Mouse (Mus musculus) C2C12 (cell line): ENCODE results near the gene Sass6. TPM values are rescaled to one million over a fixed set of nuclear protein-coding genes. Genes with fewer than 3 reads are reported as not detected.

Experiments
- H3K27me3 ChIP-seq: one replicate; pipeline ENCODE4 v1.6.1; 2011; ENCODE audit not compliant: control insufficient read depth, insufficient read depth, insufficient read length
- H3K36me3 ChIP-seq: one replicate; pipeline ENCODE4 v1.6.1; 2011; ENCODE audit not compliant: control insufficient read depth, insufficient read depth
- H3K4me3 ChIP-seq: one replicate; pipeline ENCODE4 v1.5.1; 2011; ENCODE audit warnings: mild to moderate bottlenecking, control low read depth; ENCODE audit not compliant: poor library complexity, insufficient read depth, severe bottlenecking
- H3K79me2 ChIP-seq: one replicate; pipeline ENCODE4 v1.6.1; 2011; ENCODE audit not compliant: control insufficient read depth, insufficient read depth
- H3K79me3 ChIP-seq: one replicate; pipeline ENCODE4 v1.6.1; 2011; ENCODE audit warnings: low read depth, control low read depth
- H3ac ChIP-seq: one replicate; pipeline ENCODE3; 2011; ENCODE audit warnings: low read depth; ENCODE audit not compliant: control insufficient read depth, insufficient read length
- CEBPB ChIP-seq: IDR thresholded peaks from one replicate; pipeline ENCODE4 v1.6.1; 2011; ENCODE audit warnings: low read depth, mild to moderate bottlenecking, control low read depth, moderate library complexity
- CTCF ChIP-seq: IDR thresholded peaks from one replicate; pipeline ENCODE4 v1.5.1; 2011; ENCODE audit not compliant: control insufficient read depth, insufficient read depth, insufficient read length
- FOSL1 ChIP-seq: IDR thresholded peaks from one replicate; pipeline ENCODE4 v1.8.0; 2011; ENCODE audit warnings: mild to moderate bottlenecking, low read length; ENCODE audit not compliant: poor library complexity, insufficient read depth, severe bottlenecking
- MAX ChIP-seq: IDR thresholded peaks from one replicate; pipeline ENCODE4 v1.6.1; 2011; ENCODE audit warnings: mild to moderate bottlenecking, control low read depth
- MYOD1 ChIP-seq: IDR thresholded peaks from one replicate; pipeline ENCODE4 v1.6.1; 2011; ENCODE audit warnings: low read depth; ENCODE audit not compliant: control insufficient read depth, insufficient read length
- MYOG ChIP-seq: IDR thresholded peaks from one replicate; pipeline ENCODE4 v1.6.1; 2011; ENCODE audit not compliant: control insufficient read depth, insufficient read length; ENCODE audit errors: extremely low read depth
- USF1 ChIP-seq: IDR thresholded peaks from one replicate; pipeline ENCODE4 v1.6.1; 2011; ENCODE audit warnings: low read depth, mild to moderate bottlenecking, control low read depth, moderate library complexity
- polyA plus RNA-seq: library from polyadenylated mRNA; unstranded; fragments of >200 nt; fragmentation: generic; extraction: Trizol; gene quantifications from one replicate; pipeline ENCODE4 v1.2.1, GENCODE M21; 2012; ENCODE audit warnings: missing spikeins

Sass6 gene
- polyA plus RNA-seq, 1 experiment = 4.1 TPM

- H3K79me3 ChIP-seq = peaks cover 31% of the 10 kb centered on the region
- H3ac ChIP-seq = no peak overlapping the region
- no peak overlapping the region for H3K4me3 ChIP-seq
- H3K27me3 ChIP-seq = no peaks in the 10 kb centered on the region
- H3K79me2 ChIP-seq = peaks cover 62% of the 10 kb centered on the region
- TF ChIP-seq MAX = no peak
- TF ChIP-seq CEBPB = no peak
- no peak for TF ChIP-seq FOSL1
- TF ChIP-seq CTCF = no peak
- no peak for TF ChIP-seq MYOG
- TF ChIP-seq USF1 = no peak
- no peak for TF ChIP-seq MYOD1
- H3K36me3 ChIP-seq = peaks cover 10% of the 10 kb centered on the region
These were observed 6.2 kb downstream of the Sass6 start for GRCm38 (mm10) chr3:116601005-116601404.

GRCm38 (mm10) chr3:116601781-116602180, 7.0 kb downstream of the Sass6 start:
- Histone ChIP-seq H3K36me3 (peaks cover 12% of the 10 kb centered on the region), H3ac (no peak overlapping the region), H3K79me2 (peaks cover 54% of the 10 kb centered on the region), H3K79me3 (peaks cover 27% of the 10 kb centered on the region), H3K27me3 (no peaks in the 10 kb centered on the region), H3K4me3 (no peak overlapping the region)
- no peak for TF ChIP-seq MAX
- TF ChIP-seq USF1 = no peak
- TF ChIP-seq MYOG = no peak
- TF ChIP-seq CTCF = no peak

DNA sequence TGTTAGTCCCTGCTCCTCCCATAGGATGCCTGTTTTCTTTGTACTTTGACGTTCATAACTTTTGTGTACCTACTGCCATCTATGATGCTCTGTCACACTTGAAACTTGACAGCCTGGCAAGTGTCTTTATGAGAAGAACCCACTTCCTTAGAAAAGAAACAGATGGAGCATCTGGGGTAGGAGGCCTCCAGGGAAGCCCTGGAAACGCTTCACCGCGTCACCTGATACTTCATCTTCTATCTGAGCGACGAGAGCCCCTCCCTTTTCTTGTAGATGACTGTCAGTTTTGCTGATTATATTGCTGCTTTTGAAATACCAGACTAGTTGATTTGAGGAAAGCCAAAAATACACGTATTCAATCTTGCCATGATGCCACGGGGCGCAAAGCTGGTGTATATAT, 9.8 kb downstream of the Sass6 start:
- peaks cover 28% of the 10 kb centered on the region for H3K79me2 ChIP-seq
- peaks cover 5% of the 10 kb centered on the region for H3K79me3 ChIP-seq
- no peak for TF ChIP-seq MAX
- TF ChIP-seq MYOG = no peak
- TF ChIP-seq MYOD1 = no peak
- no peak for TF ChIP-seq FOSL1
- TF ChIP-seq USF1 = no peak
- no peak for TF ChIP-seq CTCF
- TF ChIP-seq CEBPB = no peak
- no peaks in the 10 kb centered on the region for H3K27me3 ChIP-seq
- no peak overlapping the region for H3K4me3 ChIP-seq
- peaks cover 25% of the 10 kb centered on the region for H3K36me3 ChIP-seq
- no peak overlapping the region for H3ac ChIP-seq

- Histone ChIP-seq H3K79me2 (no peaks in the 10 kb centered on the region), H3K27me3 (no peaks in the 10 kb centered on the region), H3ac (no peak within 1 kb of the TSS), H3K36me3 (peaks cover 41% of the 10 kb centered on the region), H3K79me3 (no peaks in the 10 kb centered on the region), H3K4me3 (no peak within 1 kb of the TSS)
- no peak for TF ChIP-seq CTCF
- no peak for TF ChIP-seq USF1
- TF ChIP-seq MYOG = no peak
- no peak for TF ChIP-seq CEBPB
- no peak for TF ChIP-seq MYOD1
These were observed 19.6 kb downstream of the Sass6 start, which contains the start of gene Trmt13 for GRCm38 (mm10) chr3:116614295-116614892. Gene Trmt13 (minus strand): TSS chr3:116614587.

DNA sequence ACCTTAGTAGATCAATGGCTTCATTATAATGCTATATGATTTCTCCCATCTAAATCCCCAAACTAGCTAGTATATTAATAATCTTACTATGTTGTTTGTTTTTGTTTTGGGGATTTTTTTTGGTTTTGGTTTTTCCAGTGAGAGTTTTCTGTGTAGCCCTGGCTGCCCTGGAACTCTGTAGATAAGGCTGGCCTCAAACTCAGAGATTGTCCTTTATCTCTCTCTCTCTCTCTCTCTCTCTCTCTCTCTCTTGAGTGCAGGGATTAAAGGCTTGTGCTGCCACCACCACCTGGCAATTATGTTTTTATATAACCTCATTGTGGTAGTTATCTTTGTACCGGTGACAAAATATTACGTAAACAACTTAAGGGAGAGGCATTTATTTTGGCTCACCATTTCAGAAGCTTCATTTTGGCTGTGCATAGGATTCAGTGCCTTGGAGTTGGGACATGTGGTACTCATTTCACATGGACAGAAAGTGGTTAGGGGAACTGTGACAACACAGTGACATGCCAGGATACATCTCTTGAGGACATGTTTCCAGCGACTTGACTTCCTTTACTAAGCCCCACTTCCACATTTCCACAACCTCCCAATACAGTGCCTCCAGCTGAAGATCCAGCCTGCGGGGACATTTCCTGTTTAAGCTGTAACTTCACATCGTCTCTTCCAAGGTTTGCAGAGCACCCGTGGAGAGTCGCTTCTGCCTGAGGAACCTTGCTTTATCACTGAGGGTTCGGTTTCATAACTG, 20.7 kb downstream of the Sass6 start:
- Histone ChIP-seq H3K79me2 (no peaks in the 10 kb centered on the region), H3K36me3 (peaks cover 45% of the 10 kb centered on the region), H3K27me3 (no peaks in the 10 kb centered on the region), H3K79me3 (no peaks in the 10 kb centered on the region), H3K4me3 (no peak overlapping the region), H3ac (no peak overlapping the region)
- TF ChIP-seq FOSL1 = no peak
- no peak for TF ChIP-seq MYOG

- Histone ChIP-seq H3K4me3 (no peak overlapping the region), H3K36me3 (peaks cover 57% of the 10 kb centered on the region), H3K79me3 (no peaks in the 10 kb centered on the region), H3ac (no peak overlapping the region), H3K79me2 (no peaks in the 10 kb centered on the region), H3K27me3 (no peaks in the 10 kb centered on the region)
- TF ChIP-seq USF1 (no peak), CEBPB (no peak), MYOD1 (no peak), FOSL1 (no peak), CTCF (no peak), MYOG (no peak), MAX (no peak)
These were observed 24.1 kb downstream of the Sass6 start for GRCm38 (mm10) chr3:116618855-116619254.
